Mouse (Mus musculus) lung, adult 2 months (tissue): ENCODE data around the gene Brca1.

ENCODE experiments used
- CTCF ChIP-seq: fragments of 200-500 bp; IDR thresholded peaks from 2 replicates; pipeline ENCODE4 v1.5.1; 2011; ENCODE audit warnings: mild to moderate bottlenecking, low read length, control low read depth; ENCODE audit not compliant: insufficient read depth
- POLR2A ChIP-seq: fragments of 200-500 bp; IDR thresholded peaks from 2 replicates; pipeline ENCODE4 v1.6.1; 2011; ENCODE audit warnings: low read depth, mild to moderate bottlenecking, control low read depth, low read length, borderline replicate concordance; ENCODE audit errors: extremely low read depth

DNA sequence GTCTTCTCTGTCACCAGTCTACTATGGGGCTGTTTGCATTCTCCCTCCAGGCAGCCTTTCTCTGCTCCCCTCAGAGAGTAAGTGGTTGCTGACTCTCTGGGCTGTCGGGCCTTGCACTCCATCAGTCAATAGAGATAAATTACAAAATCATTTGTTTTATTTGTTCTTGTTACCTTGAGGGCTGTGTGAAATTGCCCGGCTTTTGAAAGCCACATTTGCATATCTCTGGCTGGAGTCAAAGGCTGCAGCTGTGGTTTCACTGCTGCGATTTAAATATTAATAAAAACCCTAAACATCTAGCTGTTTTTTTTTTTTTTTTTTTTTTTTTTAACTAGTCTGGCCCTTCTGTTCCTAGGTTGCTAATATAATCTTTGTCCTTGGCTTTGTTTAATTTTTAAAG, 68.0 kb downstream of the Brca1 start:
- no peak for TF ChIP-seq POLR2A
- TF ChIP-seq CTCF = no peak
